ENCODE assay signal across 12 mouse cellular contexts in the genomic region with DNA sequence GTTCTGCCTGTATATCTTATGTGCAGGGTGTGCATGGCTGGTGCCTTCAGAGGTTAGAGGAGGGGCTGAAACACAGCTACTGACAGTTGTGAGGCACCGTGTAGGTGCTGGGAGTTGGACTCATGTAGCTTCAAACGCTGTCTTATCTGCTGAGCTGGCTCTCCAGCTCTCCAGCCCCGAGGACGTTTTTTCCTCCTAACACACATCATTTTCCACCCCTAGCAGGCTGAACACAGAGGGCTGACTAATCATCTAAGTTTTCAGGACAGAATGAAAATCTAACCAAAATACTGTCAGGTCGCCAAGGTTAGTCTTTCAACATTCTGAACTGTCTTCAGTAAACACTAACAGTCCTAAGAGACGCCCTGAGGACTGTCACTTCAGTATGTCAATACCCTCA. TPM values are rescaled to one million over a fixed set of nuclear protein-coding genes. Genes with fewer than 3 reads are reported as not detected.
DNase-seq lines count a peak whose midpoint lies in the region; ATAC-seq and TF ChIP-seq lines count a peak whose summit lies in the region.
"Had no signal": no experiment of that assay in that cellular context is flagged by ENCODE, and none has a peak within 500 bp of the region (broad histone marks: within the 10 kb centered on the region; RNA-seq: fewer than 3 reads in every experiment).

No protein-coding gene starts in this region.

- DNase-seq in adrenal gland, postnatal 14 days: peak; percentile 58
- DNase-seq in adrenal gland, postnatal 4 days (ENCODE audit: low spot score in 2 of 2): no peak
- no peak for DNase-seq in kidney, postnatal 4 days
- peak; percentile 39 to 47 for DNase-seq in adrenal gland, postnatal 36 days
- DNase-seq in liver, postnatal 0 days: no peak
- DNase-seq in embryo, embryonic 10.5 days (ENCODE audit: low spot score): no peak
- no peak for DNase-seq in midbrain, embryonic 14.5 days
- DNase-seq: B cell, adult 2 months; heart, adult 2 months; kidney, postnatal 36 days; thymus, postnatal 4 days had no signal

- H3K36me3 ChIP-seq in kidney, embryonic 16.5 days (ENCODE audit: insufficient read depth, low read length): peaks cover 32% of the 10 kb centered on the region
- peaks cover 23% of the 10 kb centered on the region for H3K36me3 ChIP-seq in liver, postnatal 0 days (replicated peaks; ENCODE audit: insufficient read depth, low read length)
- H3K36me3 ChIP-seq in midbrain, embryonic 14.5 days (ENCODE audit: control insufficient read depth, insufficient read depth, low read length): peaks cover 26% of the 10 kb centered on the region

- H3K4me2 ChIP-seq in kidney, embryonic 16.5 days (replicated peaks; ENCODE audit: low read depth, low read length): no peak overlapping the region
- H3K4me2 ChIP-seq in liver, postnatal 0 days (ENCODE audit: low read depth, low read length): no peak overlapping the region
- H3K4me2 ChIP-seq in midbrain, embryonic 14.5 days (ENCODE audit: low read length): no peak overlapping the region

- ATAC-seq in kidney, embryonic 16.5 days (ENCODE audit: low FRiP score, low TSS enrichment): no peak
- ATAC-seq in liver, postnatal 0 days: 0 out of 2 replicates have a peak, but pooled peaks have one; percentile 13
- ATAC-seq in midbrain, embryonic 14.5 days (ENCODE audit: low FRiP score, low TSS enrichment): no peak

- H3K4me1 ChIP-seq in kidney, embryonic 16.5 days (ENCODE audit: insufficient read depth, low read length): peaks cover 23% of the 10 kb centered on the region
- H3K4me1 ChIP-seq in liver, postnatal 0 days (ENCODE audit: insufficient read depth): peaks cover 19% of the 10 kb centered on the region
- no peaks in the 10 kb centered on the region for H3K4me1 ChIP-seq in midbrain, embryonic 14.5 days (ENCODE audit: control insufficient read depth, insufficient read depth, low read length)

- H3K27ac ChIP-seq in kidney, embryonic 16.5 days (ENCODE audit: low read length): peak overlapping the region; percentile 32; the same call in 1 of the 2 replicates
- peak overlapping the region; percentile 55; the same call in 1 of the 2 replicates for H3K27ac ChIP-seq in liver, postnatal 0 days (ENCODE audit: low read depth)
- H3K27ac ChIP-seq in midbrain, embryonic 14.5 days (replicated peaks; ENCODE audit: low read depth, low read length): no peak overlapping the region
- H3K27ac ChIP-seq: heart, adult 2 months had no signal

- H3K4me3 ChIP-seq in kidney, embryonic 16.5 days (ENCODE audit: low read length): no peak overlapping the region
- no peak overlapping the region for H3K4me3 ChIP-seq in liver, postnatal 0 days (ENCODE audit: low read depth, low read length)
- H3K4me3 ChIP-seq in midbrain, embryonic 14.5 days (replicated peaks; ENCODE audit: low read depth, low read length): no peak overlapping the region
- H3K4me3 ChIP-seq: heart, adult 2 months had no signal

- TF ChIP-seq EP300 in liver, postnatal 0 days (IDR thresholded peaks at IDR 0.05; ENCODE audit: low read depth): no peak

- WGBS in kidney, embryonic 16.5 days: 41% methylated on average over 6 of the region's 6 CpGs
- WGBS in liver, postnatal 0 days (ENCODE audit: insufficient replicate concordance): 28% methylated on average over 6 of the region's 6 CpGs
- WGBS in midbrain, embryonic 14.5 days: 71% methylated on average over 6 of the region's 6 CpGs

- peaks cover 8% of the 10 kb centered on the region; the same call in 1 of the 2 replicates for H3K9me3 ChIP-seq in kidney, embryonic 16.5 days (ENCODE audit: low read length)
- no peaks in the 10 kb centered on the region for H3K9me3 ChIP-seq in liver, postnatal 0 days (ENCODE audit: low read length)
- H3K9me3 ChIP-seq in midbrain, embryonic 14.5 days (ENCODE audit: control insufficient read depth, low read length): no peaks in the 10 kb centered on the region

- no peaks in the 10 kb centered on the region for H3K27me3 ChIP-seq in kidney, embryonic 16.5 days (ENCODE audit: insufficient read depth, low read length)
- H3K27me3 ChIP-seq in liver, postnatal 0 days (ENCODE audit: insufficient read depth, low read length): no peaks in the 10 kb centered on the region
- H3K27me3 ChIP-seq in midbrain, embryonic 14.5 days (ENCODE audit: control insufficient read depth, insufficient read depth, low read length): no peaks in the 10 kb centered on the region

- no peak overlapping the region for H3K9ac ChIP-seq in kidney, embryonic 16.5 days (replicated peaks; ENCODE audit: low read length)
- no peak overlapping the region for H3K9ac ChIP-seq in liver, postnatal 0 days (replicated peaks)
- no peak overlapping the region for H3K9ac ChIP-seq in midbrain, embryonic 14.5 days (replicated peaks; ENCODE audit: low read length)

- no peak for TF ChIP-seq CTCF in liver, postnatal 0 days (IDR thresholded peaks at IDR 0.05; ENCODE audit: low read depth)

RNA-seq across cellular contexts. Expression of gene Spen, which starts 13.7 kb away (rescaled TPM):
- 50.2 and 60.0 TPM in 2 replicates for total RNA-seq in adrenal gland, postnatal 14 days (2021)
- 10 to 100 TPM; 57.4 to 67.8 TPM for total RNA-seq in adrenal gland, postnatal 4 days (2021)
- 9.3 and 10.5 TPM in 2 replicates for polyA plus RNA-seq in kidney, embryonic 16.5 days (2015; fragmentation: Nextera tagmentation; extraction: Ambion mirVana)
- total RNA-seq in adrenal gland, postnatal 36 days (2021): 10 to 100 TPM; 49.9 to 58.3 TPM
- polyA plus RNA-seq in liver, postnatal 0 days (2015; fragmentation: Nextera tagmentation; extraction: Ambion mirVana): 2.3 and 3.0 TPM in 2 replicates
- polyA plus RNA-seq in midbrain, embryonic 14.5 days (2014; fragmentation: Nextera tagmentation; extraction: Ambion mirVana): 17.3 and 23.9 TPM in 2 replicates

Comparison
In these comparisons a context has a peak if more than half of its experiments do, and no peak if none do; other contexts are left out.
1. DNase-seq: peak in adrenal gland, postnatal 14 days (single experiment) and adrenal gland, postnatal 36 days (2 of 2); none in adrenal gland, postnatal 4 days (0 of 2), kidney, postnatal 4 days (0 of 2), liver, postnatal 0 days (single experiment), embryo, embryonic 10.5 days (single experiment) and midbrain, embryonic 14.5 days (single experiment).